Mouse (Mus musculus): ENCODE measurements around the gene Gm42906.

The Gm42906 gene

GRCm38 (mm10) chr5:151018959-151019358, 409.0 kb downstream of the Gm42906 start:
- DNase-seq, result no peak

GRCm38 (mm10) chr5:151018450-151018849, 409.5 kb downstream of the Gm42906 start:
- DNase-seq, result no peak

Measured in B cell, adult 2 months (primary cell).